Mouse (Mus musculus) embryonic fibroblast, embryonic 13.5 days (primary cell): ENCODE results near the gene 1600014C10Rik.

Experiments
- CTCF ChIP-seq: IDR thresholded peaks from 2 replicates; pipeline ENCODE4 v1.5.1; 2011; ENCODE audit warnings: mild to moderate bottlenecking, control low read depth, low read length, moderate library complexity, borderline replicate concordance; ENCODE audit not compliant: insufficient read depth
- POLR2A ChIP-seq: IDR thresholded peaks from 2 replicates; pipeline ENCODE4 v1.6.1; 2011; ENCODE audit warnings: low read depth, mild to moderate bottlenecking, control low read depth, low read length, moderate library complexity

GRCm38 (mm10) chr7:38204314-38204713 lies 21.3 kb downstream of the 1600014C10Rik start:
- TF ChIP-seq CTCF (no peak), POLR2A (no peak)
